ENCODE assay signal across 8 mouse cellular contexts in genomic region chr4:151988014-151988341, GRCm38 (mm10). TPM values are rescaled to one million over a fixed set of nuclear protein-coding genes. Genes with fewer than 3 reads are reported as not detected.
DNase-seq lines count a peak whose midpoint lies in the region; ATAC-seq and TF ChIP-seq lines count a peak whose summit lies in the region.

No protein-coding gene starts in this region.

- peak overlapping the region; percentile 81 for H3K4me2 ChIP-seq in kidney, embryonic 15.5 days
- peak overlapping the region; percentile 89 for H3K4me2 ChIP-seq in hindbrain, embryonic 13.5 days
- peak overlapping the region; percentile 90 for H3K4me2 ChIP-seq in midbrain, embryonic 15.5 days

- no peaks in the 10 kb centered on the region for H3K9me3 ChIP-seq in kidney, embryonic 15.5 days (replicated peaks)
- no peaks in the 10 kb centered on the region for H3K9me3 ChIP-seq in hindbrain, embryonic 13.5 days
- no peaks in the 10 kb centered on the region for H3K9me3 ChIP-seq in midbrain, embryonic 15.5 days

- no peak for TF ChIP-seq POLR2A in bone marrow macrophage, adult 2 months (IDR thresholded peaks at IDR 0.05; ENCODE audit: borderline replicate concordance, low read depth, low read length)

- H3K27ac ChIP-seq in kidney, embryonic 15.5 days: peak overlapping the region; percentile 81
- H3K27ac ChIP-seq in bone marrow macrophage, adult 2 months (ENCODE audit: insufficient read depth, low read depth, low read length): no peak overlapping the region
- H3K27ac ChIP-seq in hindbrain, embryonic 13.5 days: peak overlapping the region; percentile 88
- peak overlapping the region; percentile 84 for H3K27ac ChIP-seq in midbrain, embryonic 15.5 days

- ATAC-seq in kidney, embryonic 15.5 days (replicated peaks; ENCODE audit: low FRiP score): no peak
- ATAC-seq in hindbrain, embryonic 13.5 days (ENCODE audit: low FRiP score): no peak
- ATAC-seq in midbrain, embryonic 15.5 days (replicated peaks): 0 out of 2 replicates have a peak, but pooled peaks have one; percentile 4
- no peak for ATAC-seq in monocyte, adult 5-6 weeks (replicated peaks; ENCODE audit: insufficient number of reproducible peaks, low FRiP score, low TSS enrichment, poor library complexity, severe bottlenecking)
- no peak for ATAC-seq in inflammation-experienced regulatory T-cells, adult 6 months

- H3K4me1 ChIP-seq in kidney, embryonic 15.5 days: peaks cover 48% of the 10 kb centered on the region
- peaks cover 9% of the 10 kb centered on the region for H3K4me1 ChIP-seq in bone marrow macrophage, adult 2 months (ENCODE audit: control insufficient read depth, insufficient read depth, low read length)
- H3K4me1 ChIP-seq in hindbrain, embryonic 13.5 days (replicated peaks): peaks cover 36% of the 10 kb centered on the region
- H3K4me1 ChIP-seq in midbrain, embryonic 15.5 days: peaks cover 24% of the 10 kb centered on the region

- WGBS in kidney, embryonic 15.5 days: 24% methylated on average over 10 of the region's 10 CpGs
- 33% methylated on average over 10 of the region's 10 CpGs for WGBS in hindbrain, embryonic 13.5 days
- WGBS in midbrain, embryonic 15.5 days: 25% methylated on average over 10 of the region's 10 CpGs

- peaks cover 42% of the 10 kb centered on the region for H3K36me3 ChIP-seq in kidney, embryonic 15.5 days
- peaks cover 29% of the 10 kb centered on the region for H3K36me3 ChIP-seq in hindbrain, embryonic 13.5 days
- H3K36me3 ChIP-seq in midbrain, embryonic 15.5 days (replicated peaks): peaks cover 12% of the 10 kb centered on the region; the same call in 1 of the 2 replicates

- peak overlapping the region; percentile 77 for H3K9ac ChIP-seq in kidney, embryonic 15.5 days
- H3K9ac ChIP-seq in hindbrain, embryonic 13.5 days: peak overlapping the region; percentile 95
- H3K9ac ChIP-seq in midbrain, embryonic 15.5 days: peak overlapping the region; percentile 92

- no peak for DNase-seq in kidney, adult 9 months
- DNase-seq in layer of hippocampus, adult 11-12 months (ENCODE audit: low spot score): no peak

- peak overlapping the region; percentile 67 for H3K4me3 ChIP-seq in kidney, embryonic 15.5 days (replicated peaks)
- peak overlapping the region; percentile 91 for H3K4me3 ChIP-seq in bone marrow macrophage, adult 2 months (ENCODE audit: insufficient read depth, low read length)
- H3K4me3 ChIP-seq in hindbrain, embryonic 13.5 days: peak overlapping the region; percentile 85
- H3K4me3 ChIP-seq in midbrain, embryonic 15.5 days: peak overlapping the region; percentile 87

- no peaks in the 10 kb centered on the region for H3K27me3 ChIP-seq in kidney, embryonic 15.5 days
- H3K27me3 ChIP-seq in hindbrain, embryonic 13.5 days: no peaks in the 10 kb centered on the region
- no peaks in the 10 kb centered on the region for H3K27me3 ChIP-seq in midbrain, embryonic 15.5 days (replicated peaks)

- TF ChIP-seq CTCF in bone marrow macrophage, adult 2 months (IDR thresholded peaks at IDR 0.05; ENCODE audit: low read depth, low read length): no peak

RNA-seq across cellular contexts. Expression of gene Thap3, which starts 0.8 kb away (rescaled TPM):
- polyA plus RNA-seq in kidney, embryonic 15.5 days (2015; fragmentation: Nextera tagmentation; extraction: Ambion mirVana): 39.2 and 44.8 TPM in 2 replicates
- 29.8 and 33.7 TPM in 2 replicates for polyA plus RNA-seq in bone marrow macrophage, adult 2 months (2012; ENCODE audit: insufficient read depth, insufficient read length, missing spikeins)
- 35.9 and 36.7 TPM in 2 replicates for polyA plus RNA-seq in hindbrain, embryonic 13.5 days (2015; fragmentation: Nextera tagmentation; extraction: Ambion mirVana)
- 38.3 and 39.5 TPM in 2 replicates for polyA plus RNA-seq in midbrain, embryonic 15.5 days (2015; fragmentation: Nextera tagmentation; extraction: Ambion mirVana)
- total RNA-seq in monocyte, adult 5-6 weeks (2017): 7.5 to 11.4 TPM (median 10.5 TPM) in 3 replicates
- polyA plus RNA-seq in inflammation-experienced regulatory T-cells, adult 6 months (2017; shearing (Covaris generic)): 100 to 1,000 TPM; 107 to 167 (median 117) TPM

RNA-seq across cellular contexts. Expression of gene Phf13, which starts 8.1 kb away (rescaled TPM):
- polyA plus RNA-seq in kidney, embryonic 15.5 days (2015; fragmentation: Nextera tagmentation; extraction: Ambion mirVana): 31.2 and 32.1 TPM in 2 replicates
- 10.1 and 11.0 TPM in 2 replicates for polyA plus RNA-seq in bone marrow macrophage, adult 2 months (2012; ENCODE audit: insufficient read depth, insufficient read length, missing spikeins)
- 18.4 and 20.0 TPM in 2 replicates for polyA plus RNA-seq in hindbrain, embryonic 13.5 days (2015; fragmentation: Nextera tagmentation; extraction: Ambion mirVana)
- 22.5 and 22.7 TPM in 2 replicates for polyA plus RNA-seq in midbrain, embryonic 15.5 days (2015; fragmentation: Nextera tagmentation; extraction: Ambion mirVana)
- 6.7 to 8.8 TPM (median 7.8 TPM) in 3 replicates for total RNA-seq in monocyte, adult 5-6 weeks (2017)
- polyA plus RNA-seq in inflammation-experienced regulatory T-cells, adult 6 months (2017; shearing (Covaris generic)): 1 to 10 TPM; 3.2 to 4.6 (median 4.2) TPM

RNA-seq across cellular contexts. Expression of gene Klhl21, which starts 20.6 kb away (rescaled TPM):
- polyA plus RNA-seq in kidney, embryonic 15.5 days (2015; fragmentation: Nextera tagmentation; extraction: Ambion mirVana): 11.7 and 12.5 TPM in 2 replicates
- polyA plus RNA-seq in bone marrow macrophage, adult 2 months (2012; ENCODE audit: insufficient read depth, insufficient read length, missing spikeins): 11.7 and 13.3 TPM in 2 replicates
- polyA plus RNA-seq in hindbrain, embryonic 13.5 days (2015; fragmentation: Nextera tagmentation; extraction: Ambion mirVana): 3.2 and 3.7 TPM in 2 replicates
- 3.6 and 4.0 TPM in 2 replicates for polyA plus RNA-seq in midbrain, embryonic 15.5 days (2015; fragmentation: Nextera tagmentation; extraction: Ambion mirVana)
- 7.1 to 11.1 TPM (median 9.6 TPM) in 3 replicates for total RNA-seq in monocyte, adult 5-6 weeks (2017)
- polyA plus RNA-seq in inflammation-experienced regulatory T-cells, adult 6 months (2017; shearing (Covaris generic)): 1 to 10 TPM; 3.0 to 4.2 (median 3.6) TPM

RNA-seq across cellular contexts. Expression of gene Zbtb48, which starts 39.5 kb away (rescaled TPM):
- polyA plus RNA-seq in kidney, embryonic 15.5 days (2015; fragmentation: Nextera tagmentation; extraction: Ambion mirVana): 17.7 and 23.8 TPM in 2 replicates
- 7.5 and 11.4 TPM in 2 replicates for polyA plus RNA-seq in bone marrow macrophage, adult 2 months (2012; ENCODE audit: insufficient read depth, insufficient read length, missing spikeins)
- 17.1 and 19.6 TPM in 2 replicates for polyA plus RNA-seq in hindbrain, embryonic 13.5 days (2015; fragmentation: Nextera tagmentation; extraction: Ambion mirVana)
- 22.1 and 23.9 TPM in 2 replicates for polyA plus RNA-seq in midbrain, embryonic 15.5 days (2015; fragmentation: Nextera tagmentation; extraction: Ambion mirVana)
- total RNA-seq in monocyte, adult 5-6 weeks (2017): 4.1 to 10.8 TPM (median 9.1 TPM) in 3 replicates
- polyA plus RNA-seq in inflammation-experienced regulatory T-cells, adult 6 months (2017; shearing (Covaris generic)): 10 to 100 TPM; 16.2 to 26.3 (median 18.9) TPM

RNA-seq across cellular contexts. Expression of gene Tas1r1, which starts 50.4 kb away (rescaled TPM):
- 0.45 and 0.86 TPM in 2 replicates for polyA plus RNA-seq in kidney, embryonic 15.5 days (2015; fragmentation: Nextera tagmentation; extraction: Ambion mirVana)
- not detected in 2 replicates for polyA plus RNA-seq in bone marrow macrophage, adult 2 months (2012; ENCODE audit: insufficient read depth, insufficient read length, missing spikeins)
- polyA plus RNA-seq in hindbrain, embryonic 13.5 days (2015; fragmentation: Nextera tagmentation; extraction: Ambion mirVana): 1.5 and 1.6 TPM in 2 replicates
- polyA plus RNA-seq in midbrain, embryonic 15.5 days (2015; fragmentation: Nextera tagmentation; extraction: Ambion mirVana): 1.5 and 1.6 TPM in 2 replicates
- not detected in 3 replicates for total RNA-seq in monocyte, adult 5-6 weeks (2017)
- polyA plus RNA-seq in inflammation-experienced regulatory T-cells, adult 6 months (2017; shearing (Covaris generic)): not detected
